Mouse (Mus musculus): ENCODE data around the gene Olfr49.
"Not testable (repeated sequence)": the region's sequence is repeated elsewhere in the genome, so short reads cannot be mapped to it uniquely, and the experiment has no call there.

Olfr49 gene

GRCm38 (mm10) chr14:54230638-54231150 is 54.0 kb downstream of the Olfr49 start:
- peak in 1 of 2 experiments; percentile 13 for DNase-seq

- not testable (repeated sequence) for DNase-seq
These were observed 54.9 kb downstream of the Olfr49 start for GRCm38 (mm10) chr14:54229849-54230248.

GRCm38 (mm10) chr14:54228933-54229713 is 55.6 kb downstream of the Olfr49 start:
- DNase-seq: peak; percentile 28 to 33

- DNase-seq: peak in 1 of 2 experiments; percentile 12
These were observed 56.2 kb downstream of the Olfr49 start for GRCm38 (mm10) chr14:54228501-54228900.

Data from cerebellum, postnatal 10 days (tissue).